Mouse (Mus musculus): ENCODE results near the gene Fkbp1b. TPM values are rescaled to one million over a fixed set of nuclear protein-coding genes. Genes with fewer than 3 reads are reported as not detected.

Gene Fkbp1b
- polyA plus RNA-seq, 1 experiment from 2014 or later: 8.6 TPM

DNA sequence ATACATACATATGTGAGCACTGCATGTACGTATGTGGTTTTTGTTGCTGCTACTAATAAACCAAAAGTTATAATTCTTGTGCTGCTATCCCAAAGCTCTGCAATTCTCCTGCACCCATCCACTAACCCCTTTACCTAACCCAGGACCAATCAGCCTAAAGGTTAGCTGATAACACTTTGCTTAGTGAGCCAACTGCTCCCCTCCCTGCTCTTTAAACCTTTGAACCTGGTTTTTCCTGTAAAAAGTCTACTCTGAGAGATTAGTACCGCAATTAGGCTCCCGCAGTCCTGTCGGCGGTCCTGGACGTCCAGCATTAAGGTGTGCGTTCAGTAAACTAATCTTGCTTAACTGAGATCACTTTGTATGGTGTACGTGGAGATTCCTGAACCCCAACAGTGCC is 34.2 kb upstream of the Fkbp1b start:
- Histone ChIP-seq H3K4me1 (ENCODE audit: control insufficient read depth, insufficient read depth, low read length) (peaks cover 4% of the 10 kb centered on the region), H3K27ac (replicated peaks; ENCODE audit: low read depth, low read length) (no peak overlapping the region), H3K27me3 (ENCODE audit: control insufficient read depth, insufficient read depth, low read length) (0 out of 2 replicates have a peak, but pooled peaks cover 2% of the 10 kb centered on the region), H3K9me3 (ENCODE audit: control insufficient read depth, low read length) (no peaks in the 10 kb centered on the region), H3K4me2 (ENCODE audit: low read depth, severe bottlenecking) (no peak overlapping the region), H3K36me3 (ENCODE audit: control insufficient read depth, insufficient read depth, low read length) (no peaks in the 10 kb centered on the region; the same call in 1 of the 2 replicates), H3K4me3 (ENCODE audit: low read depth, low read length) (no peak overlapping the region), H3K9ac (ENCODE audit: low read length) (no peak overlapping the region)
- DNase-seq (ENCODE audit: low spot score) (no peak), ATAC-seq (ENCODE audit: insufficient number of reproducible peaks, low FRiP score, low TSS enrichment, low read depth) (no peak)
- 86% methylated on average over 8 of the region's 8 CpGs for WGBS

- WGBS: 6% methylated on average over 24 of the region's 24 CpGs
- DNase-seq (ENCODE audit: low spot score): peak; percentile 80
- H3K4me1 ChIP-seq (ENCODE audit: control insufficient read depth, insufficient read depth, low read length): peaks cover 4% of the 10 kb centered on the region
- H3K4me3 ChIP-seq (ENCODE audit: low read depth, low read length): peak within 1 kb of the TSS; percentile 26
- H3K9ac ChIP-seq (ENCODE audit: low read length): peak within 1 kb of the TSS; percentile 66
- H3K4me2 ChIP-seq (ENCODE audit: low read depth, severe bottlenecking): peak within 1 kb of the TSS; percentile 58
- H3K27ac ChIP-seq (replicated peaks; ENCODE audit: low read depth, low read length): no peak within 1 kb of the TSS
- no peaks in the 10 kb centered on the region; the same call in 1 of the 2 replicates for H3K36me3 ChIP-seq (ENCODE audit: control insufficient read depth, insufficient read depth, low read length)
- H3K9me3 ChIP-seq (ENCODE audit: control insufficient read depth, low read length): no peaks in the 10 kb centered on the region
- 0 out of 2 replicates have a peak, but pooled peaks cover 2% of the 10 kb centered on the region for H3K27me3 ChIP-seq (ENCODE audit: control insufficient read depth, insufficient read depth, low read length)
- ATAC-seq (ENCODE audit: insufficient number of reproducible peaks, low FRiP score, low TSS enrichment, low read depth): peak; percentile 83; the same call in 1 of the 2 replicates
These were observed 33.0 kb upstream of the Fkbp1b start, which contains the start of gene Mfsd2b for GRCm38 (mm10) chr12:4874161-4874927. Gene Mfsd2b (minus strand): TSS chr12:4874359.

- H3K9me3 ChIP-seq (ENCODE audit: control insufficient read depth, low read length): no peaks in the 10 kb centered on the region
- 0 out of 2 replicates have a peak, but pooled peaks cover 2% of the 10 kb centered on the region for H3K27me3 ChIP-seq (ENCODE audit: control insufficient read depth, insufficient read depth, low read length)
- no peak overlapping the region for H3K9ac ChIP-seq (ENCODE audit: low read length)
- H3K4me1 ChIP-seq (ENCODE audit: control insufficient read depth, insufficient read depth, low read length): peaks cover 4% of the 10 kb centered on the region
- H3K27ac ChIP-seq (replicated peaks; ENCODE audit: low read depth, low read length): no peak overlapping the region
- H3K4me3 ChIP-seq (ENCODE audit: low read depth, low read length): peak overlapping the region; percentile 26; the same call in 1 of the 2 replicates
- peak overlapping the region; percentile 58 for H3K4me2 ChIP-seq (ENCODE audit: low read depth, severe bottlenecking)
- DNase-seq (ENCODE audit: low spot score) (no peak), ATAC-seq (ENCODE audit: insufficient number of reproducible peaks, low FRiP score, low TSS enrichment, low read depth) (no peak)
- H3K36me3 ChIP-seq (ENCODE audit: control insufficient read depth, insufficient read depth, low read length): no peaks in the 10 kb centered on the region; the same call in 1 of the 2 replicates
- 69% methylated on average over 6 of the region's 6 CpGs for WGBS
These were observed 32.1 kb upstream of the Fkbp1b start for GRCm38 (mm10) chr12:4873531-4873930.

- no peak overlapping the region for H3K27ac ChIP-seq (replicated peaks; ENCODE audit: low read depth, low read length)
- 0 out of 2 replicates have a peak, but pooled peaks cover 2% of the 10 kb centered on the region for H3K27me3 ChIP-seq (ENCODE audit: control insufficient read depth, insufficient read depth, low read length)
- H3K4me1 ChIP-seq (ENCODE audit: control insufficient read depth, insufficient read depth, low read length): peaks cover 4% of the 10 kb centered on the region
- no peak for ATAC-seq (ENCODE audit: insufficient number of reproducible peaks, low FRiP score, low TSS enrichment, low read depth)
- DNase-seq (ENCODE audit: low spot score): no peak
- no peak overlapping the region for H3K4me2 ChIP-seq (ENCODE audit: low read depth, severe bottlenecking)
- H3K9ac ChIP-seq (ENCODE audit: low read length): no peak overlapping the region
- H3K36me3 ChIP-seq (ENCODE audit: control insufficient read depth, insufficient read depth, low read length): no peaks in the 10 kb centered on the region; the same call in 1 of the 2 replicates
- H3K9me3 ChIP-seq (ENCODE audit: control insufficient read depth, low read length): no peaks in the 10 kb centered on the region
- WGBS: 78% methylated on average over 5 of the region's 5 CpGs
- no peak overlapping the region for H3K4me3 ChIP-seq (ENCODE audit: low read depth, low read length)
These were observed 31.6 kb upstream of the Fkbp1b start for GRCm38 (mm10) chr12:4872983-4873477.

- no peak overlapping the region for H3K27ac ChIP-seq (replicated peaks; ENCODE audit: low read depth, low read length)
- H3K9me3 ChIP-seq (ENCODE audit: control insufficient read depth, low read length): no peaks in the 10 kb centered on the region
- H3K4me2 ChIP-seq (ENCODE audit: low read depth, severe bottlenecking): no peak overlapping the region
- 0 out of 2 replicates have a peak, but pooled peaks cover 2% of the 10 kb centered on the region for H3K27me3 ChIP-seq (ENCODE audit: control insufficient read depth, insufficient read depth, low read length)
- no peak overlapping the region for H3K4me3 ChIP-seq (ENCODE audit: low read depth, low read length)
- no peak for ATAC-seq (ENCODE audit: insufficient number of reproducible peaks, low FRiP score, low TSS enrichment, low read depth)
- no peak overlapping the region for H3K9ac ChIP-seq (ENCODE audit: low read length)
- H3K36me3 ChIP-seq (ENCODE audit: control insufficient read depth, insufficient read depth, low read length): no peaks in the 10 kb centered on the region; the same call in 1 of the 2 replicates
- no peak for DNase-seq (ENCODE audit: low spot score)
- 67% methylated on average over 4 of the region's 4 CpGs for WGBS
- peaks cover 4% of the 10 kb centered on the region for H3K4me1 ChIP-seq (ENCODE audit: control insufficient read depth, insufficient read depth, low read length)
These were observed 30.9 kb upstream of the Fkbp1b start for GRCm38 (mm10) chr12:4872273-4872672.

GRCm38 (mm10) chr12:4871260-4871659 is 29.9 kb upstream of the Fkbp1b start:
- DNase-seq (ENCODE audit: low spot score) (no peak), ATAC-seq (ENCODE audit: insufficient number of reproducible peaks, low FRiP score, low TSS enrichment, low read depth) (no peak)
- H3K27me3 ChIP-seq (ENCODE audit: control insufficient read depth, insufficient read depth, low read length): 0 out of 2 replicates have a peak, but pooled peaks cover 2% of the 10 kb centered on the region
- H3K4me2 ChIP-seq (ENCODE audit: low read depth, severe bottlenecking): no peak overlapping the region
- WGBS: 93% methylated on average over 5 of the region's 5 CpGs
- no peak overlapping the region for H3K9ac ChIP-seq (ENCODE audit: low read length)
- no peaks in the 10 kb centered on the region for H3K9me3 ChIP-seq (ENCODE audit: control insufficient read depth, low read length)
- H3K36me3 ChIP-seq (ENCODE audit: control insufficient read depth, insufficient read depth, low read length): no peaks in the 10 kb centered on the region; the same call in 1 of the 2 replicates
- H3K27ac ChIP-seq (replicated peaks; ENCODE audit: low read depth, low read length): no peak overlapping the region
- peaks cover 4% of the 10 kb centered on the region for H3K4me1 ChIP-seq (ENCODE audit: control insufficient read depth, insufficient read depth, low read length)
- H3K4me3 ChIP-seq (ENCODE audit: low read depth, low read length): no peak overlapping the region

GRCm38 (mm10) chr12:4868924-4869323 is 27.5 kb upstream of the Fkbp1b start:
- H3K4me1 ChIP-seq (ENCODE audit: control insufficient read depth, insufficient read depth, low read length): peaks cover 3% of the 10 kb centered on the region
- 0 out of 2 replicates have a peak, but pooled peaks cover 2% of the 10 kb centered on the region for H3K27me3 ChIP-seq (ENCODE audit: control insufficient read depth, insufficient read depth, low read length)
- DNase-seq (ENCODE audit: low spot score) (no peak), ATAC-seq (ENCODE audit: insufficient number of reproducible peaks, low FRiP score, low TSS enrichment, low read depth) (no peak)
- no peak overlapping the region for H3K4me2 ChIP-seq (ENCODE audit: low read depth, severe bottlenecking)
- H3K36me3 ChIP-seq (ENCODE audit: control insufficient read depth, insufficient read depth, low read length): no peaks in the 10 kb centered on the region; the same call in 1 of the 2 replicates
- H3K4me3 ChIP-seq (ENCODE audit: low read depth, low read length): no peak overlapping the region
- no peak overlapping the region for H3K27ac ChIP-seq (replicated peaks; ENCODE audit: low read depth, low read length)
- H3K9ac ChIP-seq (ENCODE audit: low read length): no peak overlapping the region
- WGBS: 71% methylated on average over 8 of the region's 8 CpGs
- no peaks in the 10 kb centered on the region for H3K9me3 ChIP-seq (ENCODE audit: control insufficient read depth, low read length)

GRCm38 (mm10) chr12:4864338-4864690 is 22.9 kb upstream of the Fkbp1b start:
- no peak overlapping the region for H3K27ac ChIP-seq (replicated peaks; ENCODE audit: low read depth, low read length)
- H3K27me3 ChIP-seq (ENCODE audit: control insufficient read depth, insufficient read depth, low read length): no peaks in the 10 kb centered on the region
- 82% methylated on average over 4 of the region's 4 CpGs for WGBS
- no peaks in the 10 kb centered on the region; the same call in 1 of the 2 replicates for H3K36me3 ChIP-seq (ENCODE audit: control insufficient read depth, insufficient read depth, low read length)
- H3K4me3 ChIP-seq (ENCODE audit: low read depth, low read length): no peak overlapping the region
- no peak for DNase-seq (ENCODE audit: low spot score)
- H3K4me2 ChIP-seq (ENCODE audit: low read depth, severe bottlenecking): no peak overlapping the region
- no peak for ATAC-seq (ENCODE audit: insufficient number of reproducible peaks, low FRiP score, low TSS enrichment, low read depth)
- no peak overlapping the region for H3K9ac ChIP-seq (ENCODE audit: low read length)
- no peaks in the 10 kb centered on the region for H3K9me3 ChIP-seq (ENCODE audit: control insufficient read depth, low read length)
- H3K4me1 ChIP-seq (ENCODE audit: control insufficient read depth, insufficient read depth, low read length): no peaks in the 10 kb centered on the region
